Mouse (Mus musculus) limb, embryonic 14.5 days (tissue): ENCODE data around the gene Fam129c. TPM values are rescaled to one million over a fixed set of nuclear protein-coding genes. Genes with fewer than 3 reads are reported as not detected.

Experiments used
- ATAC-seq: fragments of 200-750 bp; cut with Nextera tagmentation; 2 replicates; pipeline ENCODE4 v1.8.0; 2017; ENCODE audit warnings: low read depth, moderate number of reproducible peaks, moderate TSS enrichment; ENCODE audit not compliant: low FRiP score
- DNase-seq: peaks from one replicate; pipeline ENCODE4 v3.0.0-alpha.2; 2015; ENCODE audit warnings: low spot score
- H3K27ac ChIP-seq: fragments of 300-500 bp; sonication (generic); replicated peaks from 2 replicates; pipeline ENCODE4 v1.5.1; 2014; ENCODE audit warnings: low read depth, mild to moderate bottlenecking, low read length, moderate library complexity, mixed read lengths
- H3K27me3 ChIP-seq: fragments of 300-500 bp; sonication (generic); 2 replicates; pipeline ENCODE4 v1.6.1; 2014; ENCODE audit warnings: low read length, mixed read lengths; ENCODE audit not compliant: control insufficient read depth, insufficient read depth
- H3K36me3 ChIP-seq: fragments of 300-500 bp; sonication (generic); 2 replicates; pipeline ENCODE4 v1.6.1; 2014; ENCODE audit warnings: mild to moderate bottlenecking, low read length, moderate library complexity, mixed read lengths; ENCODE audit not compliant: control insufficient read depth, insufficient read depth
- H3K4me1 ChIP-seq: fragments of 300-500 bp; sonication (generic); 2 replicates; pipeline ENCODE4 v1.6.1; 2014; ENCODE audit warnings: antibody characterized with exemption, low read length, mixed read lengths; ENCODE audit not compliant: control insufficient read depth, insufficient read depth
- H3K4me2 ChIP-seq: fragments of 300-500 bp; sonication (generic); replicated peaks from 2 replicates; pipeline ENCODE4 v1.6.1; 2014; ENCODE audit warnings: low read depth, mild to moderate bottlenecking, low read length, moderate library complexity; ENCODE audit not compliant: severe bottlenecking
- H3K4me3 ChIP-seq: fragments of 300-500 bp; sonication (generic); replicated peaks from 2 replicates; pipeline ENCODE4 v1.5.1; 2014; ENCODE audit warnings: low read length
- H3K9ac ChIP-seq: fragments of 300-500 bp; sonication (generic); 2 replicates; pipeline ENCODE4 v1.6.1; 2014; ENCODE audit warnings: mild to moderate bottlenecking, low read depth, low read length, moderate library complexity; ENCODE audit not compliant: severe bottlenecking
- H3K9me3 ChIP-seq: fragments of 300-500 bp; sonication (generic); 2 replicates; pipeline ENCODE4 v1.6.1; 2016; ENCODE audit warnings: low read length; ENCODE audit not compliant: control insufficient read depth
- POLR2A ChIP-seq: fragments of 200-500 bp; IDR thresholded peaks from 2 replicates; pipeline ENCODE4 v1.8.0; 2012; ENCODE audit warnings: inconsistent platforms, mild to moderate bottlenecking, moderate library complexity, borderline replicate concordance; ENCODE audit not compliant: insufficient read depth, insufficient read length; ENCODE audit errors: extremely low read depth
- WGBS: fragments of 180-500 bp; shearing (Covaris S2); extraction: QIAGEN DNeasy Blood & Tissue Kit; methylation state at CpG from one replicate; pipeline ENCODE4 v1.1.7; 2014; 5-methylcytosine and 5-hydroxymethylcytosine counted together
- polyA plus RNA-seq, 2 experiments: library from polyadenylated mRNA; depleted of rRNA in 1 of 2; stranded (reverse) in 1 of 2; unstranded in 1 of 2; fragments of >200 nt; fragmentation: Nextera tagmentation in 1 of 2; extraction: Ambion mirVana in 1 of 2; gene quantifications; 2 replicates each; pipeline versions ENCODE4 v1.2.1 to v1.2.3; 2012 to 2014

The Fam129c gene
- polyA plus RNA-seq, 2 experiments: 2.9 to 7.5 TPM

GRCm38 (mm10) chr8:71579476-71579875 lies 18.0 kb upstream of the Fam129c start:
- H3K4me1 ChIP-seq: no peaks in the 10 kb centered on the region
- H3K27me3 ChIP-seq: no peaks in the 10 kb centered on the region
- H3K9ac ChIP-seq: no peak overlapping the region
- H3K4me3 ChIP-seq: no peak overlapping the region
- H3K9me3 ChIP-seq: no peaks in the 10 kb centered on the region
- DNase-seq (no peak), ATAC-seq (no peak)
- TF ChIP-seq POLR2A: no peak
- WGBS: 87% methylated on average over 10 of the region's 14 CpGs
- H3K36me3 ChIP-seq: peaks cover 26% of the 10 kb centered on the region
- H3K4me2 ChIP-seq: no peak overlapping the region
- H3K27ac ChIP-seq: no peak overlapping the region

- no peak for DNase-seq
- Histone ChIP-seq H3K4me1 (no peaks in the 10 kb centered on the region), H3K36me3 (peaks cover 34% of the 10 kb centered on the region), H3K27me3 (no peaks in the 10 kb centered on the region), H3K27ac (no peak overlapping the region), H3K9ac (no peak overlapping the region), H3K9me3 (no peaks in the 10 kb centered on the region), H3K4me3 (no peak overlapping the region), H3K4me2 (no peak overlapping the region)
- no peak for ATAC-seq
- WGBS: 46% methylated on average over 9 of the region's 9 CpGs
- no peak for TF ChIP-seq POLR2A
Observed at GRCm38 (mm10) chr8:71580201-71580600, 17.2 kb upstream of the Fam129c start.

- ATAC-seq: no peak
- Histone ChIP-seq H3K9ac (no peak overlapping the region), H3K4me3 (no peak overlapping the region), H3K36me3 (peaks cover 38% of the 10 kb centered on the region), H3K27me3 (no peaks in the 10 kb centered on the region), H3K9me3 (no peaks in the 10 kb centered on the region), H3K4me1 (peaks cover 4% of the 10 kb centered on the region; the same call in 1 of the 2 replicates), H3K27ac (no peak overlapping the region), H3K4me2 (no peak overlapping the region)
- no peak for TF ChIP-seq POLR2A
- 82% methylated on average over 2 of the region's 2 CpGs for WGBS
- DNase-seq: peak; percentile 22
Observed at GRCm38 (mm10) chr8:71586891-71587290, 10.6 kb upstream of the Fam129c start.

GRCm38 (mm10) chr8:71588762-71589161 lies 8.7 kb upstream of the Fam129c start:
- Histone ChIP-seq H3K9me3 (no peaks in the 10 kb centered on the region), H3K4me2 (no peak overlapping the region), H3K27ac (no peak overlapping the region), H3K4me3 (no peak overlapping the region), H3K27me3 (no peaks in the 10 kb centered on the region), H3K4me1 (peaks cover 9% of the 10 kb centered on the region), H3K9ac (no peak overlapping the region), H3K36me3 (peaks cover 33% of the 10 kb centered on the region)
- TF ChIP-seq POLR2A: no peak
- 67% methylated on average over 3 of the region's 3 CpGs for WGBS
- ATAC-seq (no peak), DNase-seq (no peak)

DNA sequence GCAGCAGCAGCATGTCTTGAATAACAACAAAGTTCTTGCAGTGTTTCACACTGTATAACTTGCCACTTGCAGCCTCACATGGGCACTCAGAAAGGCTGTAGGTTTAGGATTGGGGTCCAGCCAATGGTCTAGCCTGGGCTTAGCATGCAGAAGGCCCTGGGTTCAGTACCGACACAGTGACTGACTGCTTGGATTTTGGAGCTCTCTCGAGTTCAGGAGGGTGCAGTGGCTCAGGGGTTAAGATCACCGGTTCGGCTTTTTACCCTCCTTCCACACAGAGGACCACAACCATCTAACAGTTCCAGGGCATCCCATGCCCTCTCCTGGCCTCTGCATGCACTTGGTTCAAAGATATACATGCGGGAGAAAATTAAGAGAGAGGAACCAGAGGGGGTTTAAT lies 6.4 kb upstream of the Fam129c start:
- H3K27ac ChIP-seq: no peak overlapping the region
- H3K4me2 ChIP-seq: peak overlapping the region; percentile 93
- TF ChIP-seq POLR2A: no peak
- H3K4me1 ChIP-seq: peaks cover 9% of the 10 kb centered on the region
- no peaks in the 10 kb centered on the region for H3K27me3 ChIP-seq
- WGBS: 25% methylated on average over 5 of the region's 5 CpGs
- H3K36me3 ChIP-seq: peaks cover 11% of the 10 kb centered on the region
- no peaks in the 10 kb centered on the region for H3K9me3 ChIP-seq
- ATAC-seq (no peak), DNase-seq (no peak)
- peak overlapping the region; percentile 84 for H3K9ac ChIP-seq
- peak overlapping the region; percentile 69 for H3K4me3 ChIP-seq
